Mouse (Mus musculus) common myeloid progenitor, adult 5-6 weeks (primary cell): ENCODE data around the gene Inpp5a. TPM values are rescaled to one million over a fixed set of nuclear protein-coding genes. Genes with fewer than 3 reads are reported as not detected.
A peak's percentile ranks its signal among the peaks of the same experiment; 100 is the strongest.

Source experiments
- ATAC-seq: replicated peaks from 2 replicates; pipeline ENCODE4 v1.8.0; 2016; ENCODE audit warnings: low read depth, mild to moderate bottlenecking, moderate TSS enrichment, inconsistent platforms; ENCODE audit not compliant: poor library complexity, severe bottlenecking
- total RNA-seq: library from RNA; stranded (forward); fragments of 200-1000, 187-1606 nt; gene quantifications from 2 replicates; pipeline ENCODE4 v1.2.3, GENCODE M21; 2017

Gene Inpp5a
- total RNA-seq, 1 experiment from 2014 or later: 6.3 TPM

- ATAC-seq: peak; percentile 63
Observed at GRCm38 (mm10) chr7:139368722-139369380, 20.1 kb upstream of the Inpp5a start.

GRCm38 (mm10) chr7:139369501-139370088, 19.3 kb upstream of the Inpp5a start:
- ATAC-seq: no peak

GRCm38 (mm10) chr7:139371389-139371788, 17.5 kb upstream of the Inpp5a start:
- no peak for ATAC-seq

GRCm38 (mm10) chr7:139377381-139377780, 11.5 kb upstream of the Inpp5a start:
- ATAC-seq: peak; percentile 99

- ATAC-seq: no peak
Observed at GRCm38 (mm10) chr7:139378355-139378754, 10.6 kb upstream of the Inpp5a start.

GRCm38 (mm10) chr7:139379745-139380144, 9.2 kb upstream of the Inpp5a start:
- no peak for ATAC-seq

- ATAC-seq: no peak
Observed at GRCm38 (mm10) chr7:139380225-139380624, 8.7 kb upstream of the Inpp5a start.

GRCm38 (mm10) chr7:139381877-139382276, 7.0 kb upstream of the Inpp5a start:
- no peak for ATAC-seq

GRCm38 (mm10) chr7:139382796-139383195, 6.1 kb upstream of the Inpp5a start:
- no peak for ATAC-seq

GRCm38 (mm10) chr7:139384500-139384899, 4.4 kb upstream of the Inpp5a start:
- ATAC-seq: no peak

GRCm38 (mm10) chr7:139384916-139385530, 3.9 kb upstream of the Inpp5a start:
- no peak for ATAC-seq

GRCm38 (mm10) chr7:139386933-139387690, 1.8 kb upstream of the Inpp5a start:
- ATAC-seq: no peak

GRCm38 (mm10) chr7:139387921-139388669, 814 bp upstream of the Inpp5a start:
- peak; percentile 57 for ATAC-seq

GRCm38 (mm10) chr7:139389213-139389761, 378 bp downstream of the Inpp5a start:
- ATAC-seq: no peak

- ATAC-seq: no peak
Observed at GRCm38 (mm10) chr7:139390380-139390779, 1.5 kb downstream of the Inpp5a start.

- no peak for ATAC-seq
Observed at GRCm38 (mm10) chr7:139390926-139391325, 2.0 kb downstream of the Inpp5a start.

- ATAC-seq: no peak
Observed at GRCm38 (mm10) chr7:139391691-139392090, 2.8 kb downstream of the Inpp5a start.

GRCm38 (mm10) chr7:139392106-139392505, 3.2 kb downstream of the Inpp5a start:
- no peak for ATAC-seq

GRCm38 (mm10) chr7:139392691-139393235, 3.9 kb downstream of the Inpp5a start:
- no peak for ATAC-seq
